Mouse (Mus musculus): ENCODE measurements around the gene Psmd3.
A peak's percentile ranks its signal among the peaks of the same experiment; 100 is the strongest.
"Not testable (repeated sequence)": the region's sequence is repeated elsewhere in the genome, so short reads cannot be mapped to it uniquely, and the experiment has no call there.

Psmd3 gene

GRCm38 (mm10) chr11:98688009-98688408, 5.7 kb downstream of the Psmd3 start:
- no peak for DNase-seq (ENCODE audit: low spot score in 2 of 2)

GRCm38 (mm10) chr11:98693201-98693600, 10.8 kb downstream of the Psmd3 start:
- DNase-seq (ENCODE audit: low spot score in 2 of 2): no peak

- no peak for DNase-seq (ENCODE audit: low spot score in 2 of 2)
These were observed 11.4 kb downstream of the Psmd3 start for GRCm38 (mm10) chr11:98693746-98694145.

GRCm38 (mm10) chr11:98694301-98694700, 11.9 kb downstream of the Psmd3 start:
- no peak for DNase-seq (ENCODE audit: low spot score in 2 of 2)

- DNase-seq (ENCODE audit: low spot score in 2 of 2): no peak
These were observed 13.1 kb downstream of the Psmd3 start for GRCm38 (mm10) chr11:98695408-98695807.

- no peak for DNase-seq (ENCODE audit: low spot score in 2 of 2)
These were observed 14.3 kb downstream of the Psmd3 start for GRCm38 (mm10) chr11:98696454-98697216.

- DNase-seq (ENCODE audit: low spot score in 2 of 2): no peak
These were observed 14.9 kb downstream of the Psmd3 start for GRCm38 (mm10) chr11:98697225-98697624.

GRCm38 (mm10) chr11:98698849-98699640, 16.7 kb downstream of the Psmd3 start:
- no peak for DNase-seq (ENCODE audit: low spot score in 2 of 2)

GRCm38 (mm10) chr11:98699911-98700310, 17.6 kb downstream of the Psmd3 start:
- peak; percentile 60 to 68 for DNase-seq (ENCODE audit: low spot score in 2 of 2)

GRCm38 (mm10) chr11:98701213-98701670, 18.9 kb downstream of the Psmd3 start, which contains the start of gene Csf3:
Csf3 (plus strand) TSS chr11:98701263.
- DNase-seq (ENCODE audit: low spot score in 2 of 2): no peak

- DNase-seq (ENCODE audit: low spot score in 2 of 2): no peak
These were observed 20.0 kb downstream of the Psmd3 start for GRCm38 (mm10) chr11:98702323-98702722.

- no peak for DNase-seq (ENCODE audit: low spot score in 2 of 2)
These were observed 22.7 kb downstream of the Psmd3 start for GRCm38 (mm10) chr11:98705021-98705420.

GRCm38 (mm10) chr11:98707401-98708281, 25.3 kb downstream of the Psmd3 start:
- DNase-seq (ENCODE audit: low spot score in 2 of 2): no peak

- DNase-seq (ENCODE audit: low spot score in 2 of 2): no peak
These were observed 26.1 kb downstream of the Psmd3 start for GRCm38 (mm10) chr11:98708282-98708956.

GRCm38 (mm10) chr11:98709001-98709741, 26.8 kb downstream of the Psmd3 start:
- no peak for DNase-seq (ENCODE audit: low spot score in 2 of 2)

GRCm38 (mm10) chr11:98710416-98711045, 28.2 kb downstream of the Psmd3 start:
- DNase-seq (ENCODE audit: low spot score in 2 of 2): no peak

- no peak for DNase-seq (ENCODE audit: low spot score in 2 of 2)
These were observed 28.7 kb downstream of the Psmd3 start for GRCm38 (mm10) chr11:98711046-98711434.

GRCm38 (mm10) chr11:98712009-98712408, 29.7 kb downstream of the Psmd3 start:
- DNase-seq (ENCODE audit: low spot score in 2 of 2): not testable (repeated sequence)

GRCm38 (mm10) chr11:98713703-98714102, 31.3 kb downstream of the Psmd3 start:
- DNase-seq (ENCODE audit: low spot score in 2 of 2): no peak

- no peak for DNase-seq (ENCODE audit: low spot score in 2 of 2)
These were observed 33.6 kb downstream of the Psmd3 start for GRCm38 (mm10) chr11:98715946-98716345.
